Mouse (Mus musculus) midbrain, embryonic 11.5 days (tissue): ENCODE measurements at regions not wholly inside any gene's neighbourhood (a gene's known extent, or its start where the extent isn't known, plus 50 kb on each side); places are given as distances from the start of the nearest gene placed in this dataset.

ENCODE experiments used
- ATAC-seq: fragments of 200-750 bp; cut with Nextera tagmentation; 2 replicates; pipeline ENCODE4 v1.8.0; 2017; ENCODE audit warnings: moderate TSS enrichment, moderate library complexity; ENCODE audit not compliant: low FRiP score
- DNase-seq: peaks from one replicate; pipeline ENCODE4 v3.0.0; 2015; ENCODE audit warnings: low spot score; ENCODE audit errors: missing footprints
- H3K27ac ChIP-seq: fragments of 300-500 bp; sonication (generic); 2 replicates; pipeline ENCODE4 v1.5.1; 2014; ENCODE audit warnings: low read depth, low read length
- H3K27me3 ChIP-seq: fragments of 300-500 bp; sonication (generic); 2 replicates; pipeline ENCODE4 v1.6.1; 2014; ENCODE audit warnings: mild to moderate bottlenecking, low read length, moderate library complexity, mixed read lengths; ENCODE audit not compliant: control insufficient read depth, insufficient read depth
- H3K36me3 ChIP-seq: fragments of 300-500 bp; sonication (generic); 2 replicates; pipeline ENCODE4 v1.6.1; 2014; ENCODE audit warnings: mild to moderate bottlenecking, low read length, moderate library complexity, mixed read lengths; ENCODE audit not compliant: control insufficient read depth, insufficient read depth
- H3K4me1 ChIP-seq: fragments of 300-500 bp; sonication (generic); 2 replicates; pipeline ENCODE4 v1.6.1; 2014; ENCODE audit warnings: low read length; ENCODE audit not compliant: control insufficient read depth, insufficient read depth
- H3K4me2 ChIP-seq: fragments of 300-500 bp; sonication (generic); 2 replicates; pipeline ENCODE4 v1.6.1; 2014; ENCODE audit warnings: mild to moderate bottlenecking, moderate library complexity
- H3K4me3 ChIP-seq: fragments of 300-500 bp; sonication (generic); 2 replicates; pipeline ENCODE4 v1.5.1; 2014; ENCODE audit warnings: low read depth, low read length
- H3K9ac ChIP-seq: fragments of 300-500 bp; sonication (generic); 2 replicates; pipeline ENCODE4 v1.6.1; 2014; ENCODE audit warnings: low read length
- H3K9me3 ChIP-seq: fragments of 300-500 bp; sonication (generic); 2 replicates; pipeline ENCODE4 v1.6.1; 2016; ENCODE audit warnings: low read length; ENCODE audit not compliant: control insufficient read depth
- WGBS: fragments of 180-500 bp; shearing (Covaris S2); extraction: QIAGEN DNeasy Blood & Tissue Kit; methylation state at CpG from one replicate; pipeline ENCODE4 v1.1.7; 2014; 5-methylcytosine and 5-hydroxymethylcytosine counted together

DNA sequence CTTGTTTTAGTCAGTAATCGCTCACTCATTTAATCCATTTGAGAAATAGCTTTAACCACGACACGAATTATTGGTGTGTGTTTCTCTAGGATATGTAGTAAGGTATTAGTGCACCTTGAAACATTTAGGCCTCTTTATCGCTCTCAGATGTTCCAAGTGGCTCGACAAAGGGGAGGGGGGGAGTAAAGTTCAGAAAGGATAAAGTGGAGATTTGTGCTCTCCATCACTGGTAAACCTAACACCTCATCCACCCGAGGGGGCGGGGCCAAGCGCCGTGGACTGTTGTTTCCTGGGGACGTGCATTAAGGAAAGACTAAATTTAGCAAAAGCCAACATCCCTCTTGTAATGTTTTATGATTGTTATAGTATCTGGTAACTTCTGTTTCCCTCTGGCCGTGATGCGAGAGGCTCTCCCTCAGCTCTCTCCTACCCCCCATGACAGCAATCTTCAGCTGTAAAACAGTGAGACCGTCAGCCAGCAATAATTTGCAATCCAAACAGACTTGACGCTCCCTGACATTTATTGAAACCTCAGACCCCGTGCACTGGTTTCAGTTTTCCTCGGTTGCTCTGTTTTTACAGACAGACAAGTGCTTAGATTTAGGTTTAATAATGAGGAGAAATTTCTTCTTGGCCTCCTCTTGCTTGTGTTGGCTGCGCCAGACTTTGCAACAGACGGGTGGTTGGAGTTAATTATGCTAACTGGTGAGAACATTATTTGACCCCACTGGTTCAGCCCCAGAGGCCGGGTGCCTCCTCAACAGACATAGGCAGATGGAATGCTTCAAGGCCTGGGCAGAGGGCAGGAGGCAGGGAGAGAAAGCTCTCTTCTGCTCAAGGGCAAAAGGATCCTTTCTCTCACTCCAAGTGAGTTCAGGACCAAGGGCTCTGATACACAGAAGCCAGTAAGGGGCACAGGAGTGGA is 542.8 kb upstream of the Sox9 start:
- H3K4me1 ChIP-seq = no peaks in the 10 kb centered on the region
- WGBS = 77% methylated on average over 19 of the region's 19 CpGs
- H3K4me3 ChIP-seq = no peak overlapping the region
- DNase-seq (no peak), ATAC-seq (no peak)
- H3K36me3 ChIP-seq = no peaks in the 10 kb centered on the region
- no peak overlapping the region for H3K4me2 ChIP-seq
- no peak overlapping the region for H3K9ac ChIP-seq
- H3K27ac ChIP-seq = no peak overlapping the region
- no peaks in the 10 kb centered on the region for H3K27me3 ChIP-seq
- H3K9me3 ChIP-seq = no peaks in the 10 kb centered on the region

DNA sequence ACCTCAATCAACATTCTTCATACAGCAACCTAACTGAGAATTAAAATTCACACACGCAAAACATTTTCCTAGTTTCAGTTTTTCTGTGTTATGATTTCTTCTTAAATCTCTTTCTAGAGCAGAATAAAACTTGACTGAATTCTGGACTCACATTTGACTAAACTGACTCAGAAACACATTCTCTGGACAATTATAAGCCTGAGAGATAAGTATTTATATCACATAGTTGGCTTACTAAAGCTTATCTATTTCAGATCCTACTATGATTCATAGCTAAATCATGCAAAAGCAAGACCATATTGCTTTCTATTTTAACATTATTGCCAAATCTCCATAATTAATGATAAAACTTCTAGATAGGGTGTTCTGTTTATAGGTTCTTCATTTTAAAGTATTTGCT is 529.5 kb upstream of the Sox9 start:
- 93% methylated on average over 1 of the region's 1 CpGs for WGBS
- H3K36me3 ChIP-seq = no peaks in the 10 kb centered on the region
- no peaks in the 10 kb centered on the region for H3K4me1 ChIP-seq
- H3K4me2 ChIP-seq = no peak overlapping the region
- ATAC-seq (no peak), DNase-seq (no peak)
- H3K9ac ChIP-seq = no peak overlapping the region
- H3K9me3 ChIP-seq = no peaks in the 10 kb centered on the region
- no peak overlapping the region for H3K4me3 ChIP-seq
- H3K27ac ChIP-seq = no peak overlapping the region
- H3K27me3 ChIP-seq = no peaks in the 10 kb centered on the region

DNA sequence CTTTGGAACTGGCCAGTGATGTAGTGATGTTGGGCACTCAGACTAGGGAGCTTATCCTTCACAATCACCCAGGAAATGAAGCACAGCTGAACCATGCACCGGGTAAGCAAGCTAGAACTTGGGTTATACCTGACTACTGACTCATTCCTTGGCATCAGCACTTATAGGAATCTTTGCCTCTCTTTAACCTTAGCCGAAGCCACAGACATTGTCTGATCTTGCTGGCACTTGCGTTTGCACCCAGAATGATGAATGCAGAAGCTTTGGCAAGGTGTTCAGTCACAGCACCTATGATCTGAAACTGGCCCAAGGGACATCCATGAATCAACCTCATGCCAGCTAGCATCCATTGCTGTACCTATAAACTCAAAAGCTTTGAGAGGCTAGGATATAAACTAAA is 529.0 kb upstream of the Sox9 start:
- ATAC-seq = no peak
- no peaks in the 10 kb centered on the region for H3K27me3 ChIP-seq
- no peak overlapping the region for H3K9ac ChIP-seq
- no peak overlapping the region for H3K4me3 ChIP-seq
- H3K36me3 ChIP-seq = no peaks in the 10 kb centered on the region
- no peaks in the 10 kb centered on the region for H3K9me3 ChIP-seq
- H3K4me2 ChIP-seq = no peak overlapping the region
- no peaks in the 10 kb centered on the region for H3K4me1 ChIP-seq
- no peak for DNase-seq
- H3K27ac ChIP-seq = no peak overlapping the region
- 92% methylated on average over 3 of the region's 3 CpGs for WGBS

DNA sequence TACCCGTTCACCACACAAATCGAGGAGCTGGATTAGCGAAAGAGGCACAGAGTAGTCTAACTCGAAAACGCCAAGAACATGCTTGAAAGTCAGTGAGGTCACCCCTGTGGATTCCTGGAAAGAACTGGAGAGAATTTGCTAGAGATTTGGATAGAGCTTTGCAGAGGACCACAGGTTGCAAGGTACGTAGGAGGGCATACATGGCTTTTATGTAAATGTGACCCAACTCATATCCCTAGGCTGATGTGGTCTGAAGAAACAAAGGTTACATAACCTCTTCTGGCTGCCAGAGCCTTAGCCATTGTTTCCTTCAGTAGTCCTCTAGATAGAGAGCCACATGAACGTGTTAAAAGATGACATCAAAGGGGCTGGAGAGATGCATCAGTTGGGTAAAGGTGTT is 525.7 kb upstream of the Sox9 start:
- no peaks in the 10 kb centered on the region for H3K4me1 ChIP-seq
- 90% methylated on average over 7 of the region's 7 CpGs for WGBS
- no peaks in the 10 kb centered on the region for H3K9me3 ChIP-seq
- no peak overlapping the region for H3K9ac ChIP-seq
- no peaks in the 10 kb centered on the region for H3K27me3 ChIP-seq
- DNase-seq (no peak), ATAC-seq (no peak)
- no peak overlapping the region for H3K4me3 ChIP-seq
- no peaks in the 10 kb centered on the region for H3K36me3 ChIP-seq
- H3K27ac ChIP-seq = no peak overlapping the region
- no peak overlapping the region for H3K4me2 ChIP-seq

DNA sequence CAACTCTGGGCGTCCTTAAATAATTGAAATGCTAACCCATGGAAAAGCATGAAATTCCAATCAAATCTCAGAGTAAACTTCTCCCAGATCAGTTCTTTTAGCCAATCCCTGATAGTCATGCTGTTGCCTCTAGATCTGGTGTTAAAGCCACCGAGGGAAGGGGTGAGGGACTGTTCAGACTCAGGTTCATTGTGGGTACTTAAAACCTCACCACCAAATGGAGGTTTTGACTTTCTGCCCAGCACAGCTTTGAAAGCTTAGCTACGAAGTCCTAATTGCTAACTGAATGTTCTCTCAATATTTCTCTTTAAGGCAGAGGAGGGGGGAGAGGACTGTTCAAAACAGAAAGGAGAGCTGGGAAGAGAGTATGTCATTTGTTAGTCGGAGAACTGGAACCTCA is 517.9 kb upstream of the Sox9 start:
- Histone ChIP-seq H3K9ac (no peak overlapping the region), H3K9me3 (no peaks in the 10 kb centered on the region), H3K4me2 (no peak overlapping the region), H3K4me3 (no peak overlapping the region), H3K27me3 (no peaks in the 10 kb centered on the region), H3K36me3 (no peaks in the 10 kb centered on the region), H3K4me1 (no peaks in the 10 kb centered on the region), H3K27ac (no peak overlapping the region)
- WGBS = 83% methylated on average over 4 of the region's 4 CpGs
- DNase-seq (no peak), ATAC-seq (no peak)

DNA sequence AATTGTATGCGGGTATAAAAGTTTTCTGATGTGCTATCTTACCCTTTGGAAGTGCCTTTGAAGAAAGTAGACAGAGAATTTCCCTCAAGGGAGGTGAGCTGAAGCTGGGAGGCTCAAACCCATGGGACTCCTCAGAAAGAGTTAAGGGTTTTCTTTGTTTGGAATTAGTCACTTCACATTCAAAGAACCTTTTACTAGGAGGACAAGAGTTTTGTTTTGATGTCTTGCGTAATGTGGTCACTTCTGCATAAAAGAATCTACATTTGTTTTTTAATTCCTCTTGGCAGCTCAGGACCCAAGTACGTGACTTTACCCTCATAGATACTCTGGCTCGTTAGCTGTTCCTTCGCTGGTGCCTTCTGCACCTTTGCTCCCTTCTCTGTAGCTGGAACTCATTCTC is 511.1 kb upstream of the Sox9 start:
- Histone ChIP-seq H3K9ac (no peak overlapping the region), H3K27me3 (no peaks in the 10 kb centered on the region), H3K27ac (no peak overlapping the region), H3K4me3 (no peak overlapping the region), H3K4me1 (no peaks in the 10 kb centered on the region), H3K9me3 (no peaks in the 10 kb centered on the region), H3K4me2 (no peak overlapping the region), H3K36me3 (no peaks in the 10 kb centered on the region)
- peak; percentile 33 for DNase-seq
- 88% methylated on average over 5 of the region's 5 CpGs for WGBS
- ATAC-seq = no peak

DNA sequence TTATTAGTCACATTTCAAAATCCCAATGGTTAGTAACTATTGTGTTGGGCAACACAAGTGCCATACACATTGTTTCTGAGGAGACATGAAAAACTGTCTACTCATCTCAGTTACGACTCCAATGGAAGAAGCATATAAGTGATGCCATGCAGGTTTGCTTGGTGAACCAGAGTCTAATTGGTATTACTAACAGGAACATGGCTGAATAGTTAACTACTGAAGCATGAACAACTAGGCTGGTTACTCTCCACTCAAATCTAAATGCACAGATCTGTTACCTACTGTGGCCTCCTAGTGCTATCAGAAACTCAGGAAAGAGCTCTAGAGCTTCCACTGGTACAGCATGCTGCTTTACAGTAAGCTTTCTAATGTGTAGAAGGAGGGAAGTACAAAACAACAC is 503.5 kb upstream of the Sox9 start:
- Histone ChIP-seq H3K27ac (no peak overlapping the region), H3K27me3 (no peaks in the 10 kb centered on the region), H3K36me3 (no peaks in the 10 kb centered on the region), H3K4me2 (no peak overlapping the region), H3K9ac (no peak overlapping the region), H3K4me3 (no peak overlapping the region), H3K4me1 (no peaks in the 10 kb centered on the region), H3K9me3 (no peaks in the 10 kb centered on the region)
- 81% methylated on average over 1 of the region's 1 CpGs for WGBS
- peak; percentile 73 for DNase-seq
- ATAC-seq = no peak

DNA sequence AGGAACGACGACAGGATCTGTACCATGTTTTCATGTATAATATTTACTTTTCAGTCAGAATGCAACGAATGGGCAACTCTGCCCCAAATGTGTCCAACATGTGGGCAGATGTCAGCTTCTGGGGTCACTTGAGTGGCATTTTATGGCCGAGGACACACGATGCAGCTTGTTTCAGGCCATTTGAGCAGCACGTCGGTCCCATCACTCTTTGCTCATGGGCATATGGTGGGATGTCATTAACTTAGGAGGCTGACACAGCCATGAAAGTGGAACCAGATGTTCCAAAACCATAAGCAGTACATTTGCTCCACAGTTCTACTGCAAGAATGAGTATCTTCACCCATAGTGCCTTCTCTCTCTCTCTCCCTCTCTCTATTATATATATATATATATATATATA is 499.1 kb upstream of the Sox9 start:
- no peak overlapping the region for H3K4me3 ChIP-seq
- ATAC-seq = no peak
- H3K4me2 ChIP-seq = no peak overlapping the region
- no peak for DNase-seq
- no peak overlapping the region for H3K27ac ChIP-seq
- H3K4me1 ChIP-seq = no peaks in the 10 kb centered on the region
- H3K9ac ChIP-seq = no peak overlapping the region
- no peaks in the 10 kb centered on the region for H3K27me3 ChIP-seq
- WGBS = 81% methylated on average over 7 of the region's 7 CpGs
- H3K9me3 ChIP-seq = no peaks in the 10 kb centered on the region
- no peaks in the 10 kb centered on the region for H3K36me3 ChIP-seq

DNA sequence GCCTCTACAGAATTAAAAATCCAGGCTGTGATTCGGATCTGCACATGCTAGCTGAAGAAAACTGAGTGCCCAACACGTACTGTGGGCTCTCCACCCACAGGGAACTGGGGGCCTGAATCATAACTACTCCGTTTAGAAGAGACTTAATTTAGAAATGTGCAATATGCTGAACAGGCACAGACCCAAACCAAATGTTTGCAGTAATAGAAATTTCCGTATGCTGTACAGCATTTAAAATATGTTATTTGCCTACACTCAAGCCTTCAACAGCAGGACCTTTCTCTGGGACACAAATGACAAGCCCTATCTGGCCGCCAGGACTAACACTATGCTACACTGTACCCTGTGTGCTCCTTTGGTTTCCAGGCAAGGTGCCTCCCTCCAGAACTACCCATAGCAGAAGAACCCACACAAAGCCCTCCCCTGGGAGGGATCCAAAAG is 483.1 kb upstream of the Sox9 start:
- Histone ChIP-seq H3K9ac (no peak overlapping the region), H3K36me3 (no peaks in the 10 kb centered on the region), H3K27me3 (no peaks in the 10 kb centered on the region), H3K4me1 (no peaks in the 10 kb centered on the region), H3K4me3 (no peak overlapping the region), H3K4me2 (no peak overlapping the region), H3K27ac (no peak overlapping the region), H3K9me3 (no peaks in the 10 kb centered on the region)
- ATAC-seq = no peak
- no peak for DNase-seq
- WGBS = 86% methylated on average over 5 of the region's 5 CpGs
